Mouse (Mus musculus) heart, adult 2 months (tissue): ENCODE results near the gene Calhm6. TPM values are rescaled to one million over a fixed set of nuclear protein-coding genes. Genes with fewer than 3 reads are reported as not detected.
A peak's percentile ranks its signal among the peaks of the same experiment; 100 is the strongest.

ENCODE experiments used
- DNase-seq, 2 experiments: peaks; one replicate each; pipeline ENCODE4 v3.0.0; 2021
- H3K27ac ChIP-seq: fragments of 200-600 bp; 2 replicates; pipeline ENCODE4 v1.8.1; 2022
- H3K27me3 ChIP-seq: fragments of 200-500 bp; 2 replicates; pipeline ENCODE4 v1.6.1; 2012; ENCODE audit warnings: mild to moderate bottlenecking, low read length, inconsistent platforms, mixed read lengths; ENCODE audit not compliant: control insufficient read depth, insufficient read depth
- H3K36me3 ChIP-seq: fragments of 200-500 bp; 2 replicates; pipeline ENCODE4 v1.6.1; 2012; ENCODE audit warnings: low read length, inconsistent platforms; ENCODE audit not compliant: control insufficient read depth, insufficient read depth
- H3K4me1 ChIP-seq: fragments of 200-500 bp; 2 replicates; pipeline ENCODE4 v1.6.1; 2011; ENCODE audit warnings: low read length; ENCODE audit not compliant: control insufficient read depth, insufficient read depth
- H3K4me3 ChIP-seq: fragments of 200-600 bp; 2 replicates; pipeline ENCODE4 v1.8.1; 2022
- H3K79me2 ChIP-seq: fragments of 200-500 bp; replicated peaks from 2 replicates; pipeline ENCODE4 v1.6.1; 2012; ENCODE audit warnings: mild to moderate bottlenecking, inconsistent platforms, low read length, moderate library complexity, mixed read lengths; ENCODE audit not compliant: control insufficient read depth, insufficient read depth
- H3K9ac ChIP-seq: fragments of 200-500 bp; 2 replicates; pipeline ENCODE4 v1.6.1; 2012; ENCODE audit warnings: low read depth, mild to moderate bottlenecking, control low read depth, inconsistent platforms, low read length, mixed read lengths
- CTCF ChIP-seq: fragments of 200-600 bp; IDR thresholded peaks from 2 replicates; pipeline ENCODE4 v1.8.1; 2022; ENCODE audit warnings: antibody characterized with exemption, mild to moderate bottlenecking, moderate library complexity
- EP300 ChIP-seq: fragments of 200-500 bp; IDR thresholded peaks from 2 replicates; pipeline ENCODE4 v1.6.1; 2011; ENCODE audit warnings: low read depth, low read length, control low read depth; ENCODE audit not compliant: insufficient read depth
- POLR2A ChIP-seq: fragments of 200-500 bp; IDR thresholded peaks from 2 replicates; pipeline ENCODE4 v1.6.1; 2011; ENCODE audit warnings: mild to moderate bottlenecking, low read depth, low read length, control low read depth; ENCODE audit not compliant: insufficient read depth
- WGBS: fragments of 180-500 bp; shearing (Covaris S2); methylation state at CpG from one replicate; pipeline ENCODE4 v1.1.7; 2018; 5-methylcytosine and 5-hydroxymethylcytosine counted together
- intact Hi-C: fragments of 180-260 bp; cut with DNase I; formaldehyde crosslinking; loops from one replicate; pipeline ENCODE4 v1.15.1; 2025
- long read RNA-seq: library from polyadenylated mRNA; stranded (forward); transcript quantifications from one replicate; pipeline ENCODE4 v2.0.0, GENCODE M21; 2021
- polyA plus RNA-seq: library from polyadenylated mRNA; depleted of rRNA; stranded (reverse); fragments of >200 nt; gene quantifications from 2 replicates; pipeline ENCODE4 v1.2.3, GENCODE M21; 2012; rRNA removed
- total RNA-seq, 2 experiments: library from RNA; stranded (reverse); gene quantifications; 2 replicates each; pipeline ENCODE4 v1.2.3; 2021

Gene Calhm6
- under 1 TPM; 0.23 to 0.48 TPM for total RNA-seq
- 0.25 TPM in 1 of 2 replicates, not detected in the other for polyA plus RNA-seq
- long read RNA-seq, result 0 reads

- Histone ChIP-seq H3K9ac (peak within 1 kb of the TSS; percentile 67), H3K4me1 (0 out of 2 replicates have a peak, but pooled peaks cover 1% of the 10 kb centered on the region), H3K27me3 (no peaks in the 10 kb centered on the region), H3K4me3 (peak within 1 kb of the TSS; percentile 52), H3K27ac (peak within 1 kb of the TSS; percentile 54), H3K79me2 (no peaks in the 10 kb centered on the region), H3K36me3 (no peaks in the 10 kb centered on the region)
- 12% methylated on average over 44 of the region's 44 CpGs for WGBS
- intact Hi-C loops, result no loop called here
- TF ChIP-seq CTCF (no peak), EP300 (no peak), POLR2A (no peak)
- DNase-seq, result peak; percentile 50 to 60
These were observed at the start of gene Calhm6 for GRCm38 (mm10) chr10:34127392-34128378. Calhm6 (minus strand) TSS chr10:34127984.

GRCm38 (mm10) chr10:34175870-34176606 lies 48.3 kb upstream of the Calhm6 start:
- no peak for DNase-seq
- WGBS, result 54% methylated on average over 8 of the region's 8 CpGs
- H3K79me2 ChIP-seq, result no peaks in the 10 kb centered on the region
- no peaks in the 10 kb centered on the region for H3K27me3 ChIP-seq
- H3K27ac ChIP-seq, result no peak overlapping the region
- intact Hi-C loops, result no loop called here
- H3K36me3 ChIP-seq, result no peaks in the 10 kb centered on the region
- H3K4me1 ChIP-seq, result no peaks in the 10 kb centered on the region; the same call in 1 of the 2 replicates
- TF ChIP-seq POLR2A, result no peak
- no peak for TF ChIP-seq EP300
- TF ChIP-seq CTCF, result no peak
- no peak overlapping the region for H3K4me3 ChIP-seq
- H3K9ac ChIP-seq, result no peak overlapping the region

- WGBS, result 71% methylated on average over 4 of the region's 4 CpGs
- no peak overlapping the region for H3K9ac ChIP-seq
- no peaks in the 10 kb centered on the region for H3K36me3 ChIP-seq
- H3K27ac ChIP-seq, result no peak overlapping the region
- no peak for DNase-seq
- no peaks in the 10 kb centered on the region; the same call in 1 of the 2 replicates for H3K4me1 ChIP-seq
- no peaks in the 10 kb centered on the region for H3K27me3 ChIP-seq
- intact Hi-C loops, result no loop called here
- TF ChIP-seq EP300, result no peak
- TF ChIP-seq CTCF, result no peak
- TF ChIP-seq POLR2A, result no peak
- no peak overlapping the region for H3K4me3 ChIP-seq
- no peaks in the 10 kb centered on the region for H3K79me2 ChIP-seq
These were observed 45.0 kb upstream of the Calhm6 start for GRCm38 (mm10) chr10:34172663-34173282.

- DNase-seq, result peak in 1 of 2 experiments; percentile 39
- no peaks in the 10 kb centered on the region; the same call in 1 of the 2 replicates for H3K4me1 ChIP-seq
- H3K4me3 ChIP-seq, result no peak overlapping the region
- H3K79me2 ChIP-seq, result no peaks in the 10 kb centered on the region
- 66% methylated on average over 4 of the region's 4 CpGs for WGBS
- intact Hi-C loops, result no loop called here
- TF ChIP-seq EP300 (no peak), CTCF (no peak), POLR2A (no peak)
- no peak overlapping the region for H3K9ac ChIP-seq
- no peak overlapping the region for H3K27ac ChIP-seq
- H3K36me3 ChIP-seq, result no peaks in the 10 kb centered on the region
- no peaks in the 10 kb centered on the region for H3K27me3 ChIP-seq
These were observed 43.9 kb upstream of the Calhm6 start for GRCm38 (mm10) chr10:34171660-34172059.

- Histone ChIP-seq H3K36me3 (no peaks in the 10 kb centered on the region), H3K4me1 (no peaks in the 10 kb centered on the region; the same call in 1 of the 2 replicates), H3K79me2 (no peaks in the 10 kb centered on the region), H3K27ac (no peak overlapping the region), H3K27me3 (no peaks in the 10 kb centered on the region), H3K9ac (no peak overlapping the region), H3K4me3 (no peak overlapping the region)
- intact Hi-C loops, result no loop called here
- 88% methylated on average over 3 of the region's 3 CpGs for WGBS
- no peak for TF ChIP-seq EP300
- TF ChIP-seq POLR2A, result no peak
- TF ChIP-seq CTCF, result no peak
- no peak for DNase-seq
These were observed 43.4 kb upstream of the Calhm6 start for GRCm38 (mm10) chr10:34171191-34171590.
